Mouse (Mus musculus) frontal cortex, postnatal 25 days (tissue): Measurements from ENCODE around the gene Efna2.

Experiments used
- DNase-seq, 2 experiments: peaks; one replicate each; pipeline ENCODE4 v3.0.0; 2022; ENCODE audit warnings: low spot score in 2 of 2

Gene Efna2

DNA sequence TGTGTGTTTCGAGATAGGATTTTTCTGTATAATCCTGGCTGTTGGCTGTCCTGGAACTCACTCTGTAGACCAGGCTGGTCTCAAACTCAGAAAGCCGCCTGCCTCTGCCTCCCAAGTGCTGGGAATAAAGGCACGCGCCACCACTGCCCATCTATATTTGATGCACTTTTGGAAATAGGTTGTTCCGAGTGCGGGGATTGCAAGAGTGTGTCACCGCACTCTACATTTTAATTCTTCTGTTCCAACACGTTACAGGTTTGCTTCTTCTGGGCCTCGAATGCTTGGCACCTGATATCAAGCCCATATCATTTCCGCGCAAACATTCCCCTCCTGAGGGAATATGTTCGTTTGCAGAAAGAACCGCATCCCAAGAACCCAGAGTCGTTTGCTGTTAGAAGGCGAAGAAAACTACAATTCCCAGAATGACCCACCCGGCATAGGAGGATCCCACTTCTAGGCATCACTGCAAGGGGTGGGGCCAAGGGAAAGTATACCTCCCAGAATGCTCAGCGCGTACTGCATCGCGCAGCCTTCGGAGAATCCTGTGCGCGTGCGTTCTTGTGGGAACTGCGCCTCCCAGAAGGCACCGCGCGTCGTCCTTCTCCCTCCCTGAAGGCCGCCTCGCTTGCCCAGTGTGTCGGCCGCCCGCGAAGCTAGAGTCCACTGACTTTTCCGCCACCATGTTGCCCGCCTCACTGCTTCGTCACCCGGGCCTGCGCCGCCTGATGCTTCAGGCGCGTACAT lies 37.3 kb upstream of the Efna2 start:
- DNase-seq, result peak in 1 of 2 experiments; percentile 89

- no peak for DNase-seq
These were observed 36.8 kb upstream of the Efna2 start for GRCm38 (mm10) chr10:80142530-80142925.

DNA sequence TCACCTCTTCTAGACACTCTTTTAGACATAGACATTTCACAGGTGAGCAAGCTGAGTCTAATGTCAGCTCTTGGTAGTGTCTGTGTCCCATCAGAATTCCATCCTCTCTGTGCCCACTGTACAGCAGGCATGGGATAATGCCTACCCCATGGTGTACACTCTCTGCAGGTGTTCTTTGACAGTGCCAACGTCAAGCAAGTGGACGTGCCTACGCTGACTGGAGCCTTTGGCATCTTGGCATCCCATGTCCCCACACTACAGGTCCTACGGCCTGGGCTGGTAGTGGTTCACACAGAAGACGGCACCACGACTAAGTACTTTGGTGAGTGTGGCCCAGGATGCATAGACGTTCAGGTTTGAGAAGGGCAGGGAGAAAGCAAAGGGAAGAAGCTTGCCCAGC lies 35.6 kb upstream of the Efna2 start:
- DNase-seq, result no peak

GRCm38 (mm10) chr10:80144159-80144558 lies 35.1 kb upstream of the Efna2 start:
- no peak for DNase-seq

DNA sequence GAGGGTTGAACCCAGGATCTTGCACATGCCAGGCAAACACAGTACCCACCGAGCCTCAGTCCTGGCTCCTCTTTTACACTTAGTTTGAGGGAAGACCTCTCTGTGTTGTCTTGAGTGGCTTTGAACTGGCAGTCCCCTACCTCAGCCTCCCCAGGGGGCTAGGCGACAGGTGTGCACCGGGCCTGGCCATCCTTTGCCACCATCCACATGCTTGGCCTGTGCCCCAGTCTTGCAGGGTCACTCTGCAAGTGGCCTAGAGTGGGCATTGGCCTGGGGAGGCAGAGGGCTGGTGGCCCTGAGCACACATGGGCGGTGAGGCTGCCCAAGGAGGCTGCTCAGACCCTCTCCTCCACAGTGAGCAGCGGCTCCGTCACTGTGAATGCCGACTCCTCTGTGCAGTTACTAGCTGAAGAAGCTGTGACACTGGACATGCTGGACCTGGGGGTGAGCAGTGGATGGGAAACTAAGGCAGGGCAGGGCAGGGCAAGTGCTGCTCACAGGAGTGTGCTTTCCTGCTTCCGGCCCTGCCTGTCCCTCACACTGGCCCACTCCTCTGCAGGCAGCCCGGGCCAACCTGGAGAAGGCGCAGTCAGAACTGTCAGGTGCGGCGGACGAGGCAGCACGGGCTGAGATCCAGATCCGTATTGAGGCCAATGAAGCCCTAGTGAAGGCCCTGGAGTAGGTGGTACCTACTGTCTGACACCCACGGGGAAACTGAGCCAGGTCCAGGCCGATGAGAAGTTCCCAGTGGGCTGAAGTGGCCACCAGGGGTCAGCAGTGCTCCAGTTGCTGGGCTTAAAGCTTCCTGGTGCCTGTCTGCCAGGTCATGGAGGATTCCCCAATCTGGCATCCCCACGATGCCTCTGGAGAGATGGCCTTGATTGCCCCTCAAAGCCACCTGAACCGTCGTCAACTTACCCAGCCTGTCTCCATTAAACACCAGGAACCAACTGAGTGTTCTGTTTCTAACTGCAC lies 34.1 kb upstream of the Efna2 start:
- no peak for DNase-seq

- DNase-seq, result no peak
These were observed 33.4 kb upstream of the Efna2 start for GRCm38 (mm10) chr10:80145896-80146295.

GRCm38 (mm10) chr10:80146568-80147011 lies 32.7 kb upstream of the Efna2 start:
- DNase-seq, result no peak

GRCm38 (mm10) chr10:80147146-80147718 lies 32.0 kb upstream of the Efna2 start:
- DNase-seq, result no peak

GRCm38 (mm10) chr10:80147719-80148601 lies 31.3 kb upstream of the Efna2 start, which contains the start of gene Midn:
Gene Midn (plus strand): TSS chr10:80148272.
- DNase-seq, result no peak

DNA sequence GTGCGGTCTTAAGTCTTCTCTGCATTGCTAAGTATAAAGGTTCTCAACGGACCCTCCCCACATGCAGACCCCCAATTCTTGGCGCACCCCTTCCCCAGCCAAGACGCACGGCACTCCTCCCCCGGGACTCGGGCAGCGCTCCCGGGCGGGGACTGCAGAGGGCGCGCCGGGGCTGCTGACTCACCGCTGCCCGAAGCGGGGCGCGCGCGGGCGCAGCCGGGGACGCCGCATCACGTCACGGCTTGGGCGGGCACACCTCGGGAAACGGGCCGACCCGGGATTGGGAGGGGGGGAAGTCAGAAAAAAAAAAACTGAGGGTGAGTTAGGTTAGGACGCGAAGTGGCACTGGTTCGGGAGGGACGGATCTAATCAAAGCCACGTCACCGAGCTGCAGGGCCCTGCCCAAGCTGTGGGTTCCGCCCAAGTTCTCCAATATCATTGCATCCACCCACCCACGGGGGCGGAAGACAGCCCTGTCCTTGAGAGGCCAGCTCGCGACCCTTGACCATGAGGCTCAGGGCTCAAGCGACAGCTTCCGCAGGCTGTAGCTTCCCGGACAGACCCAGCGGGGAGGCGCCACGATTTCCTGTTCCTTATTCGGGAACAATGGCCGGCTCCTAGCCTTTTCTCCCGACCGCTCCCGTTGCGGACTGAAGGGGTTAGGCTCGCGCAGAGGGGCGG lies 30.5 kb upstream of the Efna2 start:
- DNase-seq, result peak; percentile 81 to 91

GRCm38 (mm10) chr10:80149291-80150225 lies 29.7 kb upstream of the Efna2 start:
- peak; percentile 93 to 94 for DNase-seq

GRCm38 (mm10) chr10:80150226-80151210 lies 28.8 kb upstream of the Efna2 start:
- DNase-seq, result no peak

GRCm38 (mm10) chr10:80151211-80152034 lies 27.9 kb upstream of the Efna2 start:
- DNase-seq, result no peak

- DNase-seq, result no peak
These were observed 27.0 kb upstream of the Efna2 start for GRCm38 (mm10) chr10:80152071-80152872.

GRCm38 (mm10) chr10:80152873-80153260 lies 26.4 kb upstream of the Efna2 start:
- no peak for DNase-seq

- DNase-seq, result no peak
These were observed 25.6 kb upstream of the Efna2 start for GRCm38 (mm10) chr10:80153713-80154112.

GRCm38 (mm10) chr10:80154384-80154783 lies 24.9 kb upstream of the Efna2 start:
- DNase-seq, result no peak
